Mouse (Mus musculus) erythroblast, adult 5-6 weeks (primary cell): ENCODE measurements around the gene Asb17. TPM values are rescaled to one million over a fixed set of nuclear protein-coding genes. Genes with fewer than 3 reads are reported as not detected.
"Not testable (repeated sequence)": the region's sequence is repeated elsewhere in the genome, so short reads cannot be mapped to it uniquely, and the experiment has no call there.

Experiments used
- ATAC-seq: replicated peaks from 2 replicates; pipeline ENCODE4 v1.8.0; 2016; ENCODE audit warnings: moderate number of reproducible peaks, mild to moderate bottlenecking, moderate TSS enrichment, inconsistent platforms; ENCODE audit not compliant: poor library complexity, low FRiP score, severe bottlenecking
- total RNA-seq, 2 experiments: library from RNA; stranded (forward) in 1 of 2; stranded (reverse) in 1 of 2; fragments of 150-400 nt in 1 of 2; fragments of 200-764, 138-1000 nt in 1 of 2; gene quantifications; 2 replicates each; pipeline versions ENCODE4 v1.2.3 to v1.2.4; 2015 to 2017; ENCODE audit warnings: low replicate concordance in 2 of 2

Asb17 gene
- not detected in 2 replicates for total RNA-seq (2015; ENCODE audit: low replicate concordance)
- 0.77 and 0.84 TPM in 2 replicates for total RNA-seq (2017; ENCODE audit: low replicate concordance)

DNA sequence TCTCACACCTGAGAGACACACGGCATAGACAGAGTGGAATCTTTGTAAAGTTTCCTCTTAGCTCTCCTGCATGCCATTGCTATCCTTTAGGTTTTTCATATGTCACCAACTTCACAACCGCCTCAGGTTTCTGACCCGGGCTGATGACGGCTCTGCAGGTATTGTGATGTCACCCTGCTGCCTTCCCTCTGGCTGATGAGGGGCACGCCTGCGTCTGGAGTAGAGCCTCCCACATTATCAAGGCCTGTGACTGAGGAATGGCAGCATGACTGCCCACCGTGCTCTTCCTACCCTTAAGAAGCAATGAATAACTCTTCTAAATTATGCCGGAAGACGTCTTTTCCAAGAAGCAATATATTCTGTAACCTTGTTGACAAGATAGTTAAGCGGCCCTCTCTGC lies at the start of gene Asb17:
Asb17 (plus strand) TSS at position 180 of the 400 bp plus-strand sequence.
- no peak for ATAC-seq

DNA sequence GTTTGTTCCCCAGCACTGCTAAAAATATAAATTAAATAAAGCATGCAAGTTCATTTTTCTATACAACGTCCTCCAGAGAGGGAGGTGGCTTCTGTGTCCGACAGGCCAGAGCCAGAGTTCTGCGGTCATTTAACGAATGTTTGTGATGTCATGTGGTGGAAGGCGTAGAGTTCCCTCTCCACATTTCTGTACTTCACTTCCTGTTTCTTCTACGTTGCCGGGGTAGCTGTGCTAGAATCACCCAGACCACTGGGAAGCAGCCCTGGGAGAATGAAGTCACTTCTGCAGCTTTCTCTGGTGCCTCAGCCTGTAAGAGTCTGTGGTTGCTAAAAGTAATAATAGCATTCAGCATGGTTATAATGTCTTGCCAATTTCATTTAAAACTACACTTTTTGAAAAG lies 46.4 kb upstream of the Asb17 start:
- no peak for ATAC-seq

DNA sequence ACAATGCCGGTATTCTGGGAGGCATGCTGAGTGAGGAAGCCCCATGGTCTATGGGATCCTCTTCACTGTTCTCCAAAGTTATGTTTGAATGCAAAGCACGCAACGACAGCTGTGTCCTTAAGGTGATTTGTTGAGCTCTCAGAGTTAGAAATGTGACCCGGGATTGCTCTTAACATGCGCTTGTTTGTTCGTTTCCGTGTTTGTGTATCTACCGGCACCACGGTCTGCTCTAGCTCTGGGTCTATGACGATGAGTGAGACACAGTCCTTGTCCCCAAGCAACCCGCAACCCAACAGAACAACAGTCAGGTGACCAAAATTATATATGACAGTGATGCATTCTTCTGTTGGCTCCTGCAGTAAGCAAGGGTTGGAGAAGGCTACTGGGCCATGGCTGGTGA lies 44.4 kb upstream of the Asb17 start:
- ATAC-seq = no peak

DNA sequence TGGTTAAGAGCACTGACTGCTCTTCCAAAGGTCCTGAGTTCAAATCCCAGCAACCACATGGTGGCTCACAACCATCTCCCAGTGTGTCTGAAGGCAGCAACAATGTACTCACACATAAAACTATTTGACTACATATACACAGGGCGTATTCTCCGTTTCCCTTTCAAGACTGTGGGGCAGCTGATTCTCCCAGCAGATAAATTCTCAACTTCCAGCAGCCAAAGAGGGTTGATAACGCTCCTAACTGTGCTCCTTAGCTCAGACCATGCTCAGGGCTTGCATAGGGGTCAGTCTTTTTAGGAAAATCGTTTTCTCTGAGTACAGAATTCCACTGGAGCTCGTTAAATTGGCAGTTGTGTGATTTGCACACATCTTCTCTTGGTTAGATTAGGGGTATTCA lies 43.3 kb upstream of the Asb17 start:
- ATAC-seq = no peak; the same call in 1 of the 2 replicates

DNA sequence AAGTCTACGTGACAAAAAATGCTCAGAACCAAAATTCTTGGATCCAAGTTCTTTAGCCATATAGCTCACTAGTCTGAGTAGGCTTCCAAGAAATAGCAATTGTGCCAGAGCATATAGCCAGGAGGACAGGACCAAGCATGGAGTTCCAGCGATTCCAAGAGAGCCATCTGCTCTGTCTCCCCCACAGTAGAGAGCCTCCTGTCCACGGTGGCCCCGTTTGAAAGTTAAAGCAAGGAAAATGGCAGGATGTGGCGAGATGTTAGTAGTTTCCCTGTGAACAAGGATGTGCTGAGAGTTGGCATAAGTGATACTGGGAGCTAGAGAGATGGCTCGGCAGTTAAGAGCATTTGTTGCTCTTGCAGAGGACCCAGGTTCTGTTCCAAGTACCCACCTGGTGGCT lies 42.5 kb upstream of the Asb17 start:
- no peak for ATAC-seq

DNA sequence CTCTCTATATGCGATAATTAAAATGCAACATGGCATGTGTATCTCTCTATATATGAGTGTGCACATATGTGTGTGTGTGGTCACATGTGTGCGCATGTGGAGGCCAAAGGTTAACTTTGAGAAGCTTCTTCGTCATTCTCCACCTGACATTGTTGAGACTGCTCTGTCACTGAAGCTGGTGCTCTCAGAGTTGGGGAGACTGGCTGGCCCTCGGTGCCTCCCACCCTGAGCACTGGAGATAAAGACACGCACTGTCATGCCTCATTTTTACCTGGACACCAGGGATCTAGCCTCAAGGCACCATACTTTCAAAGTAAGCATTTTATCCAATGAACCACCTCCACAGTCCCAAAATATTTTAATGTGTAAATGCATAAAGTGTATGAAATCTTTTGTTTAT lies 41.4 kb upstream of the Asb17 start:
- ATAC-seq = peak; percentile 89

DNA sequence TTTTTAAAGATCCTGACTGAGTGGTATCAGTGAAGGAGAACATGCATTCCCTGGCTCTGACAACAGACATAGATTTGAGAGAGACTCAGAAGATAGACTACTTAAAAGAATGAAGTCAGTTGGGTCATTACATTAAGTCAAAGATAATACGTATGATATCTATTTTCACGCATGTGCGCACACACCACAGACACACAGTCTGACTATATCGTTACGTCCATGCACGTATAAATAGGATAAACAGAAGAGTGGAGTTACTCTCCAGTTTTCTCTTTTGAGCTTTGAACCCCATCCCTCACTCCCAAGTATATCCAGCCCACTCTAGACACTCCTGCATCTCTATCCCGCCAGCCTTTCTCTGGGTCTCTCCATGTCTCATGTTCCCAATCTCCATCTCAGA lies 40.0 kb upstream of the Asb17 start:
- no peak for ATAC-seq

DNA sequence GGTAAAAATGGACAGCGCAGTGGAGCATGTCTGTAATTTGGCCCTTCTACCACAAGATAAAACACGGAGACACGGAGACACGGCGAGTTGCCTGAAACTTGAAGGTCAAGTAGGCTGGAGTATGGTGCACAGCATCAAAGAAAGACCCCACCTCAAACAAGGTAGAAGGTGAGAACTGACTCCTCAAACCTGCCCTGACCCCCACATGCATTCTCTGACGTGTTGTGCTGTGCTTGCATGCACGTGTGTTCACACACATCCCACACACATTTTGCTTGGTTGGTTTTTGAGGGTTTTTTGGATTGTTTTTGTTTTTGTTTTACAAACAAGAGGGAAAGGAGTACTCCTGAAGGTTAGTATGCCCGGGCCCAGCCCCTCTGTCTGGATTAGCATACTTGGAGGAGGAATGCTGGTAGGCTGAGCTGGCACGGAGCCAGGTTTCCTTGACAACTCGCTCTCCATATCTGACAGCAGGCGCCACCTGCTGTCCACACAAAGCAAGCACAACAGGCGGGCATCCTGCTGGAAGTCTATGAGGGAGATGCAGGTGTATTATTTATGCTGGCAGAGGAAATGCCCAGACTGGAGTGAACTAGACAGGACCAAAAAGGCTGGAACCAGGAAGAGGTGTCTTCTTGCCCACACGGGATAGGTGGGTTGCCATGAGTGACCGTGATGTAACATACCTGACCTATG lies 37.8 kb upstream of the Asb17 start:
- peak; percentile 65 for ATAC-seq

DNA sequence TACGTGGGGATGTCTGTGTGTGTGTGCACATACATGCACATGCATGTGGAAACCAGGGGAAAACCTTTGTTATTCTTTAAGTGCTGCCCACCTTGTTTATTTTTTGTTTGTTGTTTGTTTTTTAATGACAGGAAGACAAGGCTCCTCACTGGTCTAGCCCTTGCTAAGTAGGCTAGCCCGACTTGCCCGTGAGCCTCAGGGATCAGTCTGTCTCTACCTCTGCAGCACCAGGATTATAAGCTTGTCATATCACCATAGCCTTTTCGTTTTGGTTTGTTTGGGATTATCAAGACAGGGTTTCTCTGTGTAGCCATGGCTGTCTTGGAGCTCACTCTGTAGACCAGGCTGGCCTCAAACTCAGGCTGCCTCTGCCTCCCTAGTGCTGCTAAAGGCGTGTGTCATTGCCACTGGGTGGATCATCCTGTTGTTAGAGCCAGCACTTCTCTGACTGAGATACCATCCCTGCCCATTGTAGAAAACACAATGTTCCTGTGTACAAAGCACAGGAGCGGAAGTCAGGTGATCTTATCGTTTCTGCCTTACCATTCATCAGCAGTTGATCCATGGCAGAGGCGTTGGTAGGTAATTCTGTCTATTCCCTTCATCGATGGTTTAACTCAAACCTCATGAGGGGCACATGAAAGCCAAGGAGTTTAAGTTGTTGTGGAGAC lies 37.1 kb upstream of the Asb17 start:
- no peak for ATAC-seq

DNA sequence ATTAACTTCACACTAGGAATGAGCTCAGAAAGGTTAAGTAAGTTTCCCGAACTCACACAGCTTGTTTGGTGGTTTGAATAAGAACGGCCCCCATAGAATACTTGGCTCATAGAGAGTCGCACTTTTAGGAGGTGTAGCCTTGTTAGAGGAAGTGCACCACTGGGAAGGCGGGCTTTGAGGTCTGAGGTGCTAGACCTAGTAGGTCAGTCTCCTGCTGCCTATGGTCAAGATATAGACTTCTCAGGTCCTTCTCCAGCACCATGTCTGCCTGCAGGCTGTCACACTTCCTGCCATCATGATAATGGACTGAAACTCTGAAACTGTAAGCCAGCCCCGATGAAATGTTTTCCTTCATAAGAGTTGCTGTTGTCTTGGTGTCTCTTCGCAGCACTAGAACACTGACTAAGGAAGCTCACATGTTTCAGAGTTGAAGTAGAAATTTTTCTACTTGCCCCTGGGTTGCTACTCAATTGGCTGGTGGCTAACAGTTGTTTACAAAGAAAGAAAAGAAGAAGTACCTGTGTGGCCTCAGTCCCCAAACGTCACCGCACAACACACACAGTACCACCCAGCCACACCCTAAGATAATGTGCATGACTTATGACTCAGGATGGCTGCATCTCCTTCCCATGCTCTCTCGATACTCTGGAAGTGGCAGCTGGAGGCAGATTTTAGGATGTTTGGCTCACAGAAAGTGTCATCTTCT lies 36.4 kb upstream of the Asb17 start:
- peak; percentile 85 for ATAC-seq

DNA sequence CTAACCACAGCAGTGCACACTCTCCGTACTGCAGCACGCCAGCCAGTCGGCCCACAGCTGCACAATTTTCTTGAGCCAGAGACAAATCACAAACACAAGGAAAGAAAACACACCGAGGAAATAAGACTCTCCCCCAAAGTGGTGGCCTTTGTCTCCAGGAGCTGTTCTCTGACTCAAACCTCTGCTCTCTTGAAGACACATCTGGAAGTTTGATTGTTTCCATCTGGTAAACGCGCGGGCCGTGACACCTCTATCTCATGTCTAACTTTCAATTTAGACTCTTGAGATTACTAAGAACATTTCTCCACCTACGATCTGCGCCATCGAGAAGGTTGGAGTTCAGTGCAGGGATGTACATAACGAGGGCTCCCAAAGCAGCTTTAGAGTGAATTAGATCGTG lies 35.6 kb upstream of the Asb17 start:
- ATAC-seq = no peak

DNA sequence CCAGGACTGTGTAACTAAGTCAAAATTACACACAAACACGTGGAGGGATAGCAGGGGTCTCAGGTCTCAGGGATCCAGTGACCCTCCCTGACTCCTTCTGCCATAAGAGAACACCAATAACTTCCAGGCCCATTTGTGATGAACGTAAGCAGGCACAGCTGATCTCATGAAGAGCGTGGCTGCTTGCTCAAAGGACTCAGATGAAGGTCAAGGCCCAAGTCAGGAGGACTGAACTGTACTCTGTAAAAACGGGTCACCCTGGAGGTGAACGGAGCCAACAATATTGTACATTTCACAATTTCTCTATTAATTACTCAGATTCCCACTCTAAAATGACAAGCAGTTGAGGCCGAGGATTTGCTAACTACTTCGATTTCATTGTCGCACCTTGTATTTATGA lies 30.0 kb upstream of the Asb17 start:
- ATAC-seq = no peak

DNA sequence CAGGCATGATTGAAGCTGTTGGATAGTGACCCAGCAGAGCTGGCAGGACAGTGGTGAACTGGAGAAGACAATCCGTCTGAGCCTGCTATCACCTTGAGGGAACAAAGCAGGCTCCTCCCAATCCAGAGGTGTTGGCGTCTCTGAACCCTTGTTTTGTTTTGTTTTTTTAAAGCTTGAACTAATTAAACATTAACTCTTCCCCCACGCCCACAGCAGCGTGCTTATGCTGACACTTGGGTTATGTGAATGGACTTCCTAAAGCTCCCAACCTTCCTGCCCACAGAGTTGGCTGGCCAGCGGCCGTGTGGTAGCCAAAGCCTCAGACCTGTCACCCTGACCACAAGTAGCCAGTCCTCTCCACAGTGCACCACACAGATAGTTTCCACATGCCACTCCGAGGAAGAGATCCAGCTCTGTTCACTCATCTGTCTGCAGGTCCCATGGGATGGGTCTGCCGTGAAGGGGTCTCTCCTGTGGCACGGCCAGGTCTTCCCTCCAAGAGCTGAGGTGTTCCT lies 26.6 kb upstream of the Asb17 start:
- ATAC-seq = no peak

DNA sequence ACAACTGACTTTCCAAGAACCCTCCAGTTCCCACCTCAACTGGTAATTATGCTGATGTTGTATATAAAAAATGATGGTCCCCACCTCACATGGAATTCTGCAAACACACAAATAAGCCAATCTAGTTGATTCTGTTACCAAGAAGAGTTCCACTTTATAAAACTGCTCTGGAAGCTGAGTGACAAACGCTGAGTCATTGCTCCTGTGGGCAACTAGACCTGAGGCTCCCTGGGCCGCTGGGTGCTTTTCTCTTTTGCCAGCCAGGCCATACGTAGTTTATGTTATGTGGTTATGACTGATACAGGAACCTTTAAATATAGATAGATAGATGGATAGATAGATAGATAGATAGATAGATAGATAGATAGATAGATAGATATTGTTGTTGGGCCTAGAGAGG lies 25.3 kb upstream of the Asb17 start:
- ATAC-seq = peak; percentile 73

DNA sequence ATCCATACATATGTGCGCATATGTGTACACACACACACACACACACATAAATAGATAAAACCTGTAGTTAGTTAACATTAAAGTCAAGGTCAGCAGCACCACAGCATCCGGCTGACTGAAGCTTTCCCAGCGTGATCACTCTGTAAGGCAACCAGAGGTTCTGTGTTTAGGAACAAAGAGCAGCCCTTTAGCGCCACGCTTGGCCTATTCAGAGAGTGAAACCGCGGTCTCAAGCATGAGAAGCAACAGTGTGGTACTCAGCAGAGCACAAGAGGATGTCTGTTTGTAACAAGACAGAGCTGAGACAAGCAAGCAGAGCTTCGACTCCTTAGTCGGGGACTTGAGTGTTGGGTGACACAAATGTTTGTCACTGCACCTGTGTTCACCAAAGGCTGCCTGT lies 24.6 kb upstream of the Asb17 start:
- no peak for ATAC-seq

DNA sequence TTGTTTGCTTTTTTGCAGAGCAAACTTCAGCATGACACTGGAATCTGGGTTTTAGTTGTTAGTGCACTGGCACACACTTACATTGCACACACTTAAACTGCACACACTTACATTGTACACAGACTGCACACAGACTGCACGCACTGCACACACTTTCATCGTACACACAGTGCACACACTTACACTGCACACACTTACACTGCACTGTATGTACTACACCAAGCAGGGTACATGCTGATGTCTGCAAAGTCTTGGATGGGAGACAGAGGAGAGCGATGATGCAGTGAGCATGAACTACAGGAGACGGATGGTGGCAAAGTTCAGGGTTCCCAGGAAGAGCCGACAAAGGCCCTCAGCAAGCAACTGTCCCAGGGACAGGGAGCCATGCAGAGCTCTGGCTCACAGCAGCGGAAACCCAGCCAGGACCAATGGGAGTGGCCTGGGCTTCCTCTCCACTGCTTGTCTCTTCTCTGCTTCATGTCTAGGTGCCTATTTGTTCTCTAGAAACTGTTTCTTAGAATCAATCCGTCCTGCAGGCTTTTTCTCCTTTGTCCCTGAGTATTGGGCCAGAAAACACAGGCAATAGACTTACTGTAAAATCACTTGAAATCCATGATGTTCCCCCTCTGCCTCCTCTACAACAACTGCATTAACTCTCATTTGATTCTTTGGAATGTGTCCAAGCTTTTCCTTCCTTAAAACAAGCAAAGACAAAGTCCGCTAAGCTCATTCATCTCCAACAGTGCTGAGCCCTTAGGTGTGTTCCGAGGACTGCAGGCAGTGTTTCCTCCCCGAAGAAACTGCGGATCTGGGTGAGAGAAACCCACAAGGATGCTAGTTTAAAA lies 20.1 kb upstream of the Asb17 start:
- ATAC-seq = no peak

DNA sequence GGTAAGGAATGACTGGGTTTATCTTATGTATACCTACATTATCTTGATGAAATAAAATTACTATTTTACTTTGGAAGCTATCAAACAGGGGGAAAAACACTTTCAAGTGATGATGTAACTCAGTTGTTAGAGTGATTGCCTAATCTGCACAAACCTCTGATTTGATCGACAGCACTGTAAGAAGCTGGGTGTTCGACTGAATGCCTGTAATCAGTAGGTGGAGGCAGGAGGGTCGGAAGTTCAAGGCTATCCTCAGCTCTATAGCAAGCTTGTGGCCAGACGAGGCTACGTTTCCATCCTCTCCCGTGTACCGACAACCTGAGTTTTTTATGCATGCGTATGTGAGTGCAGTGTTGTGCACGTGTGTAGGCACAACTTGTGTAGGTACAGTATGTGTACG lies 18.8 kb upstream of the Asb17 start:
- no peak for ATAC-seq

DNA sequence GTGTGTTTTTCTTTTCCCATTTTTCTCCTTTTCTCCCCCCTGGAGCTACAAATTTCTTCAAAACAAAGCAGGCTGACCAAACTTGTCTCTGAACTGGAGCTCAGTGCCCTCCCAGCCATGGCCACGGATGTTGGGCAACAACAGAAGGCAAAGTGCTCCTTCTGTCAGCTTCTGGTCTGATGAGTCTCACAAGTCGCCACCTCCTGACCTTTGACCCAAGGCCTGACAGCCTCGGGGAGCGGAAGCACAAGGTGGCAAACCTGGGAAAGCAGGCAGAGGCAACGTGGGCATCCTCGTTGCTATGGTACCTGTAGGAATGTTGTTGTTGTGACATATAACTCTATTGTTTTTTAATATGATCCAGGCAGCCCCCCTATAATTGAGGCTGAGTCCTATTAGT lies 17.4 kb upstream of the Asb17 start:
- no peak for ATAC-seq

DNA sequence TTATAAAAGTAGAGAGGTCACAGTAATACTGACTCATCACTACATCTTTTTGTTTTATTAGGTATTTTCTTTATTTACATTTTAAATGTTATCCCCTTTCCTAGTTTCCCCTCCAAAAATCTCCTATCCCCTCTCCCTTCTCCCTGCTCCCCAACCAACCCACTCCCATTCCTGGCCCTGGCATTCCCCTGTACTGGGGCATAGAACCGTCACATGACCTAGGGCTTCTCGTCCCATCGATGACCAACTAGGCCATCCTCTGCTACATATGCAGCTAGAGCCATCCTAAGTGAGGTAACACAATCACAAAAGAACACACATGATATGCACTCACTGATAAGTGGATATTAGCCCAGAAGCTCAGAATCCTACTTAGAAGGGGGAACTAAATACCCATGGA lies 14.2 kb upstream of the Asb17 start:
- not testable (repeated sequence) for ATAC-seq
